Mouse (Mus musculus) ES-E14 (cell line): ENCODE data around the gene 1110051M20Rik. TPM values are rescaled to one million over a fixed set of nuclear protein-coding genes. Genes with fewer than 3 reads are reported as not detected.
"Not testable (repeated sequence)": the region's sequence is repeated elsewhere in the genome, so short reads cannot be mapped to it uniquely, and the experiment has no call there.

Source experiments
- DNase-seq: peaks from one replicate; pipeline ENCODE4 v3.0.0-alpha.2; 2013; ENCODE audit warnings: low read depth, low spot score
- H3K27ac ChIP-seq: 2 replicates; pipeline ENCODE4 v1.5.1; 2012; ENCODE audit warnings: low read depth, mild to moderate bottlenecking, low read length, moderate library complexity, mixed read lengths; ENCODE audit not compliant: poor library complexity, insufficient read depth, severe bottlenecking
- H3K36me3 ChIP-seq: 2 replicates; pipeline ENCODE4 v1.6.1; 2012; ENCODE audit warnings: mild to moderate bottlenecking, low read length, moderate library complexity, mixed read lengths; ENCODE audit not compliant: control insufficient read depth, poor library complexity, insufficient read depth, severe bottlenecking
- H3K4me1 ChIP-seq, 2 experiments: fragments of 150-350 bp in 1 of 2; sonication (generic) in 1 of 2; 2 replicates each; pipeline ENCODE4 v1.6.1; 2012; ENCODE audit warnings: low read length in 2 of 2, mild to moderate bottlenecking in 1 of 2, mixed read lengths in 1 of 2; ENCODE audit not compliant: control insufficient read depth in 2 of 2, insufficient read depth in 2 of 2, poor library complexity in 1 of 2
- H3K4me3 ChIP-seq, 2 experiments: fragments of 150-350 bp in 1 of 2; sonication (generic) in 1 of 2; 2 replicates each; pipeline ENCODE4 v1.5.1; 2012; ENCODE audit warnings: low read length in 2 of 2, low read depth in 1 of 2, mild to moderate bottlenecking in 1 of 2, mixed read lengths in 1 of 2; ENCODE audit not compliant: insufficient read depth in 1 of 2, poor library complexity in 1 of 2, severe bottlenecking in 1 of 2
- H3K9ac ChIP-seq: 2 replicates; pipeline ENCODE4 v1.6.1; 2012; ENCODE audit warnings: low read depth, mild to moderate bottlenecking, low read length, mixed read lengths; ENCODE audit not compliant: poor library complexity, insufficient read depth, severe bottlenecking
- H3K9me3 ChIP-seq: fragments of 150-350 bp; sonication (generic); 2 replicates; pipeline ENCODE4 v1.6.1; 2012; ENCODE audit warnings: low read depth, mild to moderate bottlenecking, low read length; ENCODE audit not compliant: control insufficient read depth, insufficient read depth
- CHD2 ChIP-seq: IDR thresholded peaks from 2 replicates; pipeline ENCODE4 v1.6.1; 2014; ENCODE audit warnings: mild to moderate bottlenecking, low read depth, low read length, inconsistent platforms
- HCFC1 ChIP-seq: IDR thresholded peaks from 2 replicates; pipeline ENCODE4 v1.6.1; 2012; ENCODE audit warnings: low read length, inconsistent platforms, borderline replicate concordance; ENCODE audit not compliant: insufficient read depth
- MAFK ChIP-seq: IDR thresholded peaks from 2 replicates; pipeline ENCODE4 v1.6.1; 2014; ENCODE audit warnings: mild to moderate bottlenecking, low read depth, low read length, inconsistent platforms; ENCODE audit not compliant: insufficient read depth
- ZC3H11A ChIP-seq: IDR thresholded peaks from 2 replicates; pipeline ENCODE4 v1.6.1; 2012; ENCODE audit warnings: low read depth, mild to moderate bottlenecking, inconsistent platforms, low read length, borderline replicate concordance
- ZNF384 ChIP-seq: IDR thresholded peaks from 2 replicates; pipeline ENCODE4 v1.6.1; 2012; ENCODE audit warnings: low read depth, low read length, inconsistent platforms
- in situ Hi-C, 2 experiments: fragments of 600-800 bp; cut with MboI; formaldehyde crosslinking; loops; one replicate each; pipeline ENCODE4 v1.15.1; 2025; ENCODE audit warnings: low sequenced_read_pairs in 2 of 2, inconsistent platforms in 1 of 2; ENCODE audit not compliant: unreplicated experiment in 2 of 2
- total RNA-seq: library from RNA; depleted of rRNA; stranded (reverse); fragments of 300-350 nt; gene quantifications from 2 replicates; pipeline ENCODE4 v1.2.3, GENCODE M21; 2012

The 1110051M20Rik gene
- total RNA-seq, 1 experiment = 12.4 TPM

- H3K4me1 ChIP-seq = no peaks in the 10 kb centered on the region
- H3K9ac ChIP-seq = no peak overlapping the region
- no peaks in the 10 kb centered on the region for H3K36me3 ChIP-seq
- no peaks in the 10 kb centered on the region for H3K9me3 ChIP-seq
- DNase-seq = no peak
- in situ Hi-C loops = no loop called here
- TF ChIP-seq HCFC1 (no peak), ZC3H11A (no peak), ZNF384 (no peak), MAFK (no peak), CHD2 (no peak)
- H3K27ac ChIP-seq = no peak overlapping the region
- no peak overlapping the region for H3K4me3 ChIP-seq
Observed at GRCm38 (mm10) chr2:91243416-91243815, 201.1 kb downstream of the 1110051M20Rik start.

- in situ Hi-C loops = no loop called here
- H3K9me3 ChIP-seq = no peaks in the 10 kb centered on the region
- H3K36me3 ChIP-seq = no peaks in the 10 kb centered on the region
Observed at GRCm38 (mm10) chr2:91242547-91242946, 202.0 kb downstream of the 1110051M20Rik start.

GRCm38 (mm10) chr2:91237511-91238080, 206.9 kb downstream of the 1110051M20Rik start:
- peak; percentile 94 for TF ChIP-seq ZNF384
- not testable (repeated sequence) for DNase-seq, H3K9me3 ChIP-seq, H3K27ac ChIP-seq, H3K4me1 ChIP-seq, H3K36me3 ChIP-seq
- in situ Hi-C loops = loop anchor here in 1 of 2 experiments (10.0 kb wide), 1 partner anchor 123 kb away; the partner anchor contains the start of gene Mybpc3
- H3K9ac ChIP-seq = peak overlapping the region; percentile 43; the same call in 1 of the 2 replicates
- H3K4me3 ChIP-seq = peak overlapping the region; percentile 71 to 81

More at GRCm38 (mm10) chr2:91242547-91242946, 202.0 kb downstream of the 1110051M20Rik start:
- H3K4me3 ChIP-seq = no peak overlapping the region
- TF ChIP-seq ZNF384 = no peak
- TF ChIP-seq MAFK = no peak
- TF ChIP-seq CHD2 = no peak
- no peak for TF ChIP-seq HCFC1
- no peak for TF ChIP-seq ZC3H11A
- DNase-seq = no peak
- H3K27ac ChIP-seq = no peak overlapping the region
- no peak overlapping the region for H3K9ac ChIP-seq
- no peaks in the 10 kb centered on the region for H3K4me1 ChIP-seq

GRCm38 (mm10) chr2:91236601-91237510, 207.6 kb downstream of the 1110051M20Rik start, which contains the start of gene Ddb2:
Ddb2 (minus strand) TSS chr2:91236982.
- in situ Hi-C loops = loop anchor here in 1 of 2 experiments (10.0 kb wide), 1 partner anchor 122 kb away; the partner anchor contains the start of gene Mybpc3

More at GRCm38 (mm10) chr2:91236601-91237510, 207.6 kb downstream of the 1110051M20Rik start, which contains the start of gene Ddb2:
- Histone ChIP-seq H3K9me3 (no peaks in the 10 kb centered on the region), H3K27ac (peak within 1 kb of the TSS; percentile 91; the same call in 1 of the 2 replicates), H3K9ac (peak within 1 kb of the TSS; percentile 72), H3K36me3 (peaks cover 2% of the 10 kb centered on the region; the same call in 1 of the 2 replicates), H3K4me3 (peak within 1 kb of the TSS; percentile 71 to 90), H3K4me1 (no peaks in the 10 kb centered on the region)
- DNase-seq = peak; percentile 92
- TF ChIP-seq ZNF384 (no peak), MAFK (no peak), CHD2 (no peak), ZC3H11A (no peak), HCFC1 (no peak; the same call in 1 of the 2 replicates)
